Mouse (Mus musculus): Measurements from ENCODE around the gene Ubr4.

The Ubr4 gene

DNA sequence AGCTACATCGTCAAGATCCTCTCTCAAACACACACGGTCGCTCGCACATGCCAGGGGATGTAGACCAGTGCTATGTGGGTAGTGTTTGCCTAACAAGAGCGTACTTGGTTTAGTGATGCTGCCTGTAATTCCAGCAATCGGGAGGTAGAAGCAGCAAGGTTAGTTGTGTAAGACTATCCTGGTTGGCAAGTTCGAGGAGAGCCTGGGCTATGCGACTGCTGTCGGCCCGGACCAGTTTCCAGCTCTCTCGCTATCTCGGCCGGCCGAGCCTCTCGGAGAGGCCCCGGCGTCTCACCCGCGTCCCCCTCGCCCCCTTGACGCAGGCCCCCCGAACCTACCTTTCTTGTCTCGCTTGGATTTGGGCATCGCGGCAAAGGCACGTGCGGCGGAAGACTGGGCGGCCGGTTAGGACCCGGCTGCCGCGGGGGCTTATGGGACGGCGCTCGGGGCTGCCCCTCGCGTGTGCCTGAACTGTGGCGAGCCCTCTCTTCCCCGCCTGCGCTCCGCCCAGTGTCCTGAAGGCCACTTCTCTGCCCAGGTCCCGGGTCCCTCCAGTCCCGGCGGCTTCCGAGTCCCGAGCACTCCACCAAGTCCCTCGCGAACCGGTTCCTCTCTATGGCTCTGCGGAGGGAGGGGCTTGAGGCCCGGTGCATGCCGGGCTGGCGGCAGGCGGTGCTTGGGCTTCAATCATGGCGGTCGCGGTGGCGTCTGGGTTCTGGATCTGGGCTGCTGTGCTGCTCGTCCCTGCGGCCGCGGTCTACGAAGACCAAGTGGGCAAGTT lies at the start of gene Ubr4, which contains the start of the genes Mrto4 and Emc1:
Gene Ubr4, plus strand, starts transcription at position 679 of the 781 bp plus-strand sequence.
Gene Mrto4, minus strand, starts transcription at position 646 of the 781 bp plus-strand sequence.
Gene Emc1, plus strand, starts transcription at position 657 of the 781 bp plus-strand sequence.
- DNase-seq: peak; percentile 83

GRCm38 (mm10) chr4:139305521-139305920 lies 46.9 kb upstream of the Ubr4 start:
- no peak for DNase-seq

DNA sequence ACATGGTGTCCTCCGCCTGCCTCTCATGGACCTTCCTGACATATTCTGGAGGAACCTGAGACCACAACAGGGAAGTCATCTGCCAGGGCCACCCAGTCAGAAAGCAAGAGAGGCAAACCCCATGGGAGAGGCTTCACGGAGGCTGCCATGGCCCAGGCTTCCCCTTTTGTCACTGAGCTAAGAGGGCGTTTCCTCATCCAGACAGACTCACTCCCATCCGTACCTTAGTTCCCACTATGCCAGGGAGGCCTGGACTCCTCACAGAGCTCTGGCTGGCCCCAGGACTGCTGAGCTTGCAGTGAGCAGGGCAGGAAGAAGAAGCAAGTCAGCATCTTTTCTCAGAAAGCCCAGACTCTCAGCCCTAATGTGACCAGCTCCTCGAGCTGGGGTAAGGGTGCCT lies 44.5 kb upstream of the Ubr4 start:
- DNase-seq: no peak

- DNase-seq: no peak
Measured at GRCm38 (mm10) chr4:139309651-139310050, 42.8 kb upstream of the Ubr4 start.

DNA sequence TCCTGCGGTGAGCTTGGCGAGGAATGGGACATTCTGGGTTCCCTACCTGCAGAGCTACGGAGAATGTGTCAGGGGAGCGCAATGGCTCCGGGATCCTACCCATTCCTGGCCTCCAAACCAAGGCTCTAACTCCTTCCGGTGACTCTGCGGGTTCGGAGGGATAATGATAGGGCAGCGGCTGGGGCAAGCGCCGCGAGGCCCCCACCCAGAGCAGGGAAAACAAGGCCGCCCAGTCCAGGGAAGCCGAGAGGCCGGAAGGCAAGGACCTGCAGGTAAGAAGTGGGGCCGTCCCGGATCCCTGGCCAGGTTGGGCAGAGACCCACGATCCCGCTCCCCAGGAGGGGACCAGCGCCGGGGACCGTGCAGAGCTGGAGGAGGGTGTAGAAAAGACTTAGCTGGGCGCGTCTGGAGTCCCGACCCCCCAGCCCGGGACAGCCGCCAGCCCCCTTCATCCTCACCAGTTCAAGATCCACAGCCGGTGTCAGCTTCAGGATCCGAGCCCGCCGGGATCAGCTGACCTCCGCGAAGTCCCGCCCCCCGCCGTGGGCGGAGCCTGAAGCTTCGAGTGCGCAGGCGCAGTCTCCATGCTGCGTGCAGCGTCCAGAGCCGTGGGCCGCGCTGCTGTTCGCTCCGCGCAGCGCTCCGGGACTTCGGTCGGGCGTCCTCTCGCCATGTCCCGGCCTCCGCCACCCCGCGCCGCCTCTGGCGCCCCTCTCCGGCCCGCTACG lies 42.1 kb upstream of the Ubr4 start, which contains the start of the genes Pqlc2 and Akr7a5:
Gene Pqlc2, minus strand, starts transcription at position 538 of the 728 bp plus-strand sequence.
Gene Akr7a5, plus strand, starts transcription at position 574 of the 728 bp plus-strand sequence.
- peak; percentile 95 for DNase-seq

GRCm38 (mm10) chr4:139310899-139311701 lies 41.3 kb upstream of the Ubr4 start:
- DNase-seq: no peak

DNA sequence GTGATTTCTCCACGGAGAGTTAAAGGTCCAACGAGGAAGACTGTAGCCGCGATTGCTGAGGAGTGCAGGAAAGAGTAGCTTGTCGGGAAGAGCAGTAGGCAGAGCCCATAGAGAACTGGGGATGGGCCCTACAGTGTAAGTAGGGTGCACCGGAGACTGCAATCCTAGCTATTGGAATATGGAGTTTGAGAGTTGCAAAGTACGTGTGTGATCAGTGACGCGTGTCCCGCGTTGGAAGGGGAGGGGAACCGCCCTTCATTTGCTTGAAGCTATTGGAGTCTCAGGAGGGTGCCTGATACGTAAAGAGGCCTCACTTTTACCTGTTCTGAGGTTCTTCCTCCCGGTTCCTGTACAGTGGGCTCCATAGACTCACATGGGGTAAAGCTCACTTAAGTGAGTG lies 40.7 kb upstream of the Ubr4 start:
- no peak for DNase-seq

GRCm38 (mm10) chr4:139312632-139313031 lies 39.8 kb upstream of the Ubr4 start:
- DNase-seq: no peak

- DNase-seq: no peak
Measured at GRCm38 (mm10) chr4:139318449-139318848, 34.0 kb upstream of the Ubr4 start.

GRCm38 (mm10) chr4:139319740-139320139 lies 32.7 kb upstream of the Ubr4 start:
- DNase-seq: no peak

GRCm38 (mm10) chr4:139330605-139331004 lies 21.8 kb upstream of the Ubr4 start:
- peak; percentile 51 for DNase-seq

DNA sequence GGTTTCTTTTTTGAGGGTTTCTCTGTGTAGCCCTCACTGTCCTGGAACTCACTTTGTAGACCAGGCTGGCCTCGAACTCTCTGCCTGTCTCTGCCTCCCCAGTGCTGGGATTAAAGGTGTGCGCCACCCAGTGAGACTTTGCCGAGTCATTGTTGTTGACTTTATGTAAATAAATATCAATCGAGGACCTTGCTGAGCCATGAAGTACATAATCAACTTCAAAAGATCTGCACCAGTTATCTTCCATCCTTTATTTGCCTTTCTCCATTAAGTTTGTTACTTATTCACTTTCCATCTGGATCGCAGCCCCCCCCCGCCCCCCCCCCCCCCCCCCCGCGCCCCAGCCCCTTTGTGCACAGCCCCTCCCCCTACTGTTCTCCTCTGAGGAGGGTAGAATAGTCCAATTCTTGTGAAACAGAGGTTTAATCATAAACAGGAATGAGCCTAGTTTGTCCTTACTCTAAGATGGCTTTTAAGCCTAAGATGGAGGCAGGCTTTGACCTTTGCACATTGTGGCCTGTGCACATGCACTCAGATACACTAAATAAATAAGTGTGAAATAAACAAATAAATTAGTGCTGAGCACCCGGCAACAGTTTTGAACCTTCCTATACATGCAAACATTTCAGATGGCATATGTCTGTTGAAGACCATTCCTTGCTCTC lies 17.6 kb upstream of the Ubr4 start:
- DNase-seq: no peak

GRCm38 (mm10) chr4:139335507-139335906 lies 16.9 kb upstream of the Ubr4 start:
- DNase-seq: no peak

- peak; percentile 27 for DNase-seq
Measured at GRCm38 (mm10) chr4:139336822-139337483, 15.5 kb upstream of the Ubr4 start.

- no peak for DNase-seq
Measured at GRCm38 (mm10) chr4:139338145-139338544, 14.3 kb upstream of the Ubr4 start.

- DNase-seq: no peak
Measured at GRCm38 (mm10) chr4:139340835-139341234, 11.6 kb upstream of the Ubr4 start.

- DNase-seq: no peak
Measured at GRCm38 (mm10) chr4:139341556-139342233, 10.7 kb upstream of the Ubr4 start.

GRCm38 (mm10) chr4:139343718-139344117 lies 8.7 kb upstream of the Ubr4 start:
- peak; percentile 47 for DNase-seq

- DNase-seq: no peak
Measured at GRCm38 (mm10) chr4:139345416-139346019, 6.9 kb upstream of the Ubr4 start.

DNA sequence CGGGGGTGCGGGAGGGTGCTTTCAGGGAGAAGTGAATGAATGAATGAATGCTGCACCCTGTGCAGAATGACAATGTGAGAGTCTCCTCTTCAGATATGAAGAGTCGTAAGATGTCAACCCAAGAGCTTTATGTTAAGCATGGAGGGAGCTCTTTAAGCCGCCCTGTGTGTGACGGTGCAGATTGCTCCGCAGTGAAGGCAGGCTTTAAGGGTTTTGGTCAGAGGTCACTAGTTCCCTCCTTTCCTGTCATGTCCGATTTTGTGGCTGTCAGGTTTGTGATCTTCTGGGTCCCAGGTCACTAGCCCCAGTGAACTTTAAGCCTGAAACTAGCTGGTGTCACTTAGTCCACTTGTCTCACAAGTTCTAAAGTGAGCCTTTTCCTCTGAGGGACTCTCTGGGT lies 423 bp downstream of the Ubr4 start:
- DNase-seq: no peak

DNA sequence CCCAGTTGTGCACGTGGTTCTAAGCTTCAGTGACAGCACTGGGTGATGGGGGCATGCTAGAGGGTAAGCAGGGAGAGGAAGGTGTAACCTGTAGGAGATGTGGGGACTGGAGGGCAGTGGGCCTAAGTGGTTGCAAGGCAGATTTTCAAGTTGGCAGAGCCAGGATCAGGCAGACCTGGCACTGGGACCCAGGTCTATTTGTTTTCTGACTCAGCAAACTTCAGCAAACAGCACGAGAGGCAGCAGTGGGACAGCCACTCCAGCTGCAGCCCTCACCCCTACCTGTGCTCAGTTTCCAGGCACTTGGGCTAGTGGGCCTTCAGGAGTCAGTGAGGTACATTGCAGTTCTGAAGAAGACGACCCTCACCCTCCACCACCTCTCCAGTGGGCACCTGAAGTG lies 4.8 kb downstream of the Ubr4 start:
- no peak for DNase-seq
